ENCODE assay signal across 9 mouse cellular contexts in the genomic region with DNA sequence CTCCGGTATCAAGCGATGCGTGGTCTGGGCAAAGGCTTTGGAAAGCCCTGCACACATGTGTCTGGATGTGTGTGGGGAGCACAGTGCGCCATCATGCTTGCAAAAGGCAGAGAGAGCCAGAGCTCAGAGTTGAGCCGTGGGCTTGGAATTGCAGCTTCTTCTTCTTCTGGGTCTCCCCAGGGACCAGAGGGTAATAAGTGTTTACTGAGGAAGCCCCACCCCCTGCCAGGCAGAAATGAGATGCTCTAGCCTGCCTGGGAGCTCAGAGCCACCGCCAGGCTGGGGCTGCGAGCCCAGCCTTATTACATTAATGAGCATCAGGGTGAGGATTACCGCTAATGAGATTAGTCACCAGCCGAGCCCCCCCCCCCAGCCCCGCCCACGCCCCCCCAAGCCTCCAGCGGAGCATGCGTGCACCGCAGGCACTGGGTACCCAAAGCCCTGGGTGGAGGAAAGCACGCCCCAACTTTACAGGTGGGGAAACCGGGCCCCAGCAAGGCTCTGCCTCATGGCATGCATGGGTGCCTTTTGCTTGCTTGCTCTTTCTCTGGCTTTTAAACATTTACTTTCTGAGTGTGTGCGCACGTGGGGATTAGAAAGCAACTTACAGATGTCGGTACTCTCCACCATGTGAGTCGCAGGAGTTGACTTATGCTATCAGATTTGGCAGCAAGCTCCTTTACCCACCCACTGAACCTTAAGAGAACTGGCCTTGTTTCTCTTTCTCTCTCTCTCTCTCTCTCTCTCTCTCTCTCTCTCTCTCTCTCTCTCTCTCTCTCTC. TPM values are rescaled to one million over a fixed set of nuclear protein-coding genes. Genes with fewer than 3 reads are reported as not detected.
A peak's percentile ranks its signal among the peaks of the same experiment; 100 is the strongest.
DNase-seq lines count a peak whose midpoint lies in the region; ATAC-seq and TF ChIP-seq lines count a peak whose summit lies in the region.
"Had no signal": no experiment of that assay in that cellular context is flagged by ENCODE, and none has a peak within 500 bp of the region (broad histone marks: within the 10 kb centered on the region; RNA-seq: fewer than 3 reads in every experiment).

No protein-coding gene starts in this region.

- 6% methylated on average over 20 of the region's 20 CpGs for WGBS in embryonic facial prominence, embryonic 11.5 days
- WGBS in kidney, embryonic 15.5 days: 11% methylated on average over 20 of the region's 20 CpGs

- H3K4me3 ChIP-seq in layer of hippocampus, adult 2 months: peak overlapping the region; percentile 17; the same call in 1 of the 2 replicates
- no peak overlapping the region for H3K4me3 ChIP-seq in embryonic facial prominence, embryonic 11.5 days (ENCODE audit: low read depth, low read length)
- peak overlapping the region; percentile 4; the same call in 1 of the 2 replicates for H3K4me3 ChIP-seq in kidney, embryonic 15.5 days (replicated peaks)

- no peak overlapping the region for H3K9ac ChIP-seq in embryonic facial prominence, embryonic 11.5 days (replicated peaks; ENCODE audit: low read length)
- H3K9ac ChIP-seq in kidney, embryonic 15.5 days: no peak overlapping the region

- no peaks in the 10 kb centered on the region for H3K36me3 ChIP-seq in embryonic facial prominence, embryonic 11.5 days (replicated peaks; ENCODE audit: control insufficient read depth, insufficient read depth, low read depth, low read length)
- no peaks in the 10 kb centered on the region for H3K36me3 ChIP-seq in kidney, embryonic 15.5 days

- no peaks in the 10 kb centered on the region for H3K27me3 ChIP-seq in embryonic facial prominence, embryonic 11.5 days (ENCODE audit: control insufficient read depth, insufficient read depth, low read length)
- H3K27me3 ChIP-seq in kidney, embryonic 15.5 days: no peaks in the 10 kb centered on the region

- H3K27ac ChIP-seq in layer of hippocampus, adult 2 months: no peak overlapping the region
- no peak overlapping the region for H3K27ac ChIP-seq in embryonic facial prominence, embryonic 11.5 days (replicated peaks; ENCODE audit: low read depth, low read length)
- peak overlapping the region; percentile 69 for H3K27ac ChIP-seq in kidney, embryonic 15.5 days

- peak; percentile 30; the same call in 1 of the 2 replicates for TF ChIP-seq CTCF in layer of hippocampus, adult 2 months (conservative IDR thresholded peaks at IDR 0.05)

- peak overlapping the region; percentile 11; the same call in 1 of the 2 replicates for H3K4me2 ChIP-seq in embryonic facial prominence, embryonic 11.5 days (ENCODE audit: low read depth, low read length)
- H3K4me2 ChIP-seq in kidney, embryonic 15.5 days: peak overlapping the region; percentile 55

- peak; percentile 53; the same call in 1 of the 2 replicates for ATAC-seq in embryonic facial prominence, embryonic 11.5 days (replicated peaks; ENCODE audit: insufficient number of reproducible peaks, low FRiP score, low TSS enrichment, low read depth)
- 0 out of 2 replicates have a peak, but pooled peaks have one; percentile 21 for ATAC-seq in kidney, embryonic 15.5 days (replicated peaks; ENCODE audit: low FRiP score)

- DNase-seq in layer of hippocampus, adult 2 months (ENCODE audit: low spot score in 2 of 2): no peak
- DNase-seq in layer of hippocampus, adult 18-20 months (ENCODE audit: low spot score in 2 of 2): no peak
- DNase-seq in embryonic facial prominence, embryonic 11.5 days (ENCODE audit: low spot score): peak; percentile 56
- peak; percentile 70 for DNase-seq in retina, adult 2 months (ENCODE audit: low read depth, low spot score)
- no peak for DNase-seq in thymus, postnatal 14 days
- no peak for DNase-seq in left cerebral cortex, postnatal 14 days (ENCODE audit: low spot score in 2 of 2)
- DNase-seq in urinary bladder, postnatal 36 days (ENCODE audit: low spot score in 2 of 2): no peak
- DNase-seq: gastrocnemius, postnatal 14 days had no signal

- H3K9me3 ChIP-seq in embryonic facial prominence, embryonic 11.5 days (replicated peaks; ENCODE audit: control insufficient read depth, low read length): no peaks in the 10 kb centered on the region
- H3K9me3 ChIP-seq in kidney, embryonic 15.5 days (replicated peaks): no peaks in the 10 kb centered on the region

- H3K4me1 ChIP-seq in embryonic facial prominence, embryonic 11.5 days (ENCODE audit: control insufficient read depth, insufficient read depth, low read length): peaks cover 7% of the 10 kb centered on the region
- peaks cover 63% of the 10 kb centered on the region for H3K4me1 ChIP-seq in kidney, embryonic 15.5 days

- intact Hi-C loops in left cerebral cortex, postnatal 14 days (cut with DNase I): no loop called here

RNA-seq across cellular contexts. Expression of a gene that starts 44.1 kb away (rescaled TPM):
- 100 to 1,000 TPM; 130 to 140 TPM for total RNA-seq in layer of hippocampus, adult 2 months (2021)
- total RNA-seq in layer of hippocampus, adult 18-20 months (2021): 100 to 1,000 TPM; 145 to 146 TPM
- 12.3 and 13.6 TPM in 2 replicates for polyA plus RNA-seq in embryonic facial prominence, embryonic 11.5 days (2014; fragmentation: Nextera tagmentation; extraction: Ambion mirVana)
- 22.3 and 26.5 TPM in 2 replicates for polyA plus RNA-seq in kidney, embryonic 15.5 days (2015; fragmentation: Nextera tagmentation; extraction: Ambion mirVana)
- 100 to 1,000 TPM; 246 to 250 TPM for total RNA-seq in left cerebral cortex, postnatal 14 days (2021)

Comparison
In these comparisons a context has a peak if more than half of its experiments do, and no peak if none do; other contexts are left out.
1. DNase-seq: peak in embryonic facial prominence, embryonic 11.5 days (single experiment) and retina, adult 2 months (single experiment); none in layer of hippocampus, adult 2 months (0 of 2), layer of hippocampus, adult 18-20 months (0 of 2), thymus, postnatal 14 days (single experiment), left cerebral cortex, postnatal 14 days (0 of 2) and urinary bladder, postnatal 36 days (0 of 2).